Mouse (Mus musculus) liver, postnatal 0 days (tissue): ENCODE measurements around the gene Agrp. TPM values are rescaled to one million over a fixed set of nuclear protein-coding genes. Genes with fewer than 3 reads are reported as not detected.
A peak's percentile ranks its signal among the peaks of the same experiment; 100 is the strongest.

Experiments
- ATAC-seq: fragments of 200-750 bp; cut with Nextera tagmentation; 2 replicates; pipeline ENCODE4 v1.8.0; 2017; ENCODE audit warnings: mild to moderate bottlenecking, moderate library complexity
- DNase-seq: peaks from one replicate; pipeline ENCODE4 v3.0.0-alpha.2; 2016
- H3K27ac ChIP-seq: fragments of 300-500 bp; sonication (generic); 2 replicates; pipeline ENCODE4 v1.5.1; 2014; ENCODE audit warnings: antibody characterized with exemption, moderate library complexity, mild to moderate bottlenecking, low read depth
- H3K27me3 ChIP-seq: fragments of 300-500 bp; sonication (generic); 2 replicates; pipeline ENCODE4 v1.6.1; 2014; ENCODE audit warnings: low read length, control low read depth, mixed read lengths; ENCODE audit not compliant: insufficient read depth
- H3K36me3 ChIP-seq: fragments of 300-500 bp; sonication (generic); replicated peaks from 2 replicates; pipeline ENCODE4 v1.6.1; 2014; ENCODE audit warnings: mild to moderate bottlenecking, control low read depth, low read length, moderate library complexity, mixed read lengths; ENCODE audit not compliant: insufficient read depth
- H3K4me1 ChIP-seq: fragments of 300-500 bp; sonication (generic); 2 replicates; pipeline ENCODE4 v1.6.1; 2014; ENCODE audit warnings: antibody characterized with exemption, mild to moderate bottlenecking, control low read depth; ENCODE audit not compliant: insufficient read depth
- H3K4me2 ChIP-seq: fragments of 300-500 bp; sonication (generic); 2 replicates; pipeline ENCODE4 v1.6.1; 2014; ENCODE audit warnings: low read depth, mild to moderate bottlenecking, low read length, moderate library complexity, mixed read lengths
- H3K4me3 ChIP-seq: fragments of 300-500 bp; sonication (generic); 2 replicates; pipeline ENCODE4 v1.5.1; 2014; ENCODE audit warnings: low read depth, low read length
- H3K9ac ChIP-seq: fragments of 300-500 bp; sonication (generic); replicated peaks from 2 replicates; pipeline ENCODE4 v1.6.1; 2014; ENCODE audit warnings: mild to moderate bottlenecking, moderate library complexity
- H3K9me3 ChIP-seq: fragments of 300-500 bp; sonication (generic); 2 replicates; pipeline ENCODE4 v1.6.1; 2016; ENCODE audit warnings: mild to moderate bottlenecking, control low read depth, low read length, mixed read lengths
- CTCF ChIP-seq: sonication (generic); IDR thresholded peaks from 2 replicates; pipeline ENCODE4 v1.5.1; 2016; ENCODE audit warnings: antibody characterized with exemption, low read depth
- EP300 ChIP-seq: IDR thresholded peaks from 2 replicates; pipeline ENCODE4 v1.6.1; 2016; ENCODE audit warnings: antibody characterized with exemption, low read depth, mild to moderate bottlenecking
- WGBS: fragments of 180-500 bp; shearing (Covaris S2); extraction: QIAGEN DNeasy Blood & Tissue Kit; methylation state at CpG from one replicate; pipeline ENCODE4 v1.1.7; 2014; ENCODE audit not compliant: insufficient replicate concordance; 5-methylcytosine and 5-hydroxymethylcytosine counted together
- polyA plus RNA-seq: library from polyadenylated mRNA; unstranded; fragments of >200 nt; fragmentation: Nextera tagmentation; extraction: Ambion mirVana; gene quantifications from 2 replicates; pipeline ENCODE4 v1.2.1, GENCODE M21; 2015

The Agrp gene
- polyA plus RNA-seq, 1 experiment from 2014 or later, result not detected

DNA sequence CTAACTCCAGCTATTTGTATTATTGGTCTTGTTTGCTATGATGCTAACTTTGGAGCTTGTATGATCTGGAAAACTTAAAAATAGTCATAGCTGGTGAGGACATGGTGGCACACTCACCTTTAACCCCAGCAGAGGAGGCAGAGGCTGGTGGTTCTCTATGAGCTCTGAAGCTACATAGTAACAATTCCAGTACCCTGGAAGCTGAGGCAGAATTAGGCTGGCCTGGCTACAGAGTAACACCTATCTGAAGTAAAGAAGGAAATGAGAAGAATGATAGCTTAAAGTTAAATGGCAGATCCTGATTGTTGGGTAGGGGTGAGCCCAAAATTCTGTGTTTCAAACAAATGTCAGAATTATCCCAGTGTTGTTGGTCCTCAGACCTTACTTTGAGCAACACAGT, 20.4 kb upstream of the Agrp start:
- TF ChIP-seq CTCF, result no peak
- TF ChIP-seq EP300, result no peak
- no peak for DNase-seq
- Histone ChIP-seq H3K36me3 (peaks cover 17% of the 10 kb centered on the region), H3K4me2 (no peak overlapping the region), H3K4me3 (no peak overlapping the region), H3K27ac (no peak overlapping the region), H3K4me1 (no peaks in the 10 kb centered on the region), H3K27me3 (no peaks in the 10 kb centered on the region), H3K9me3 (no peaks in the 10 kb centered on the region), H3K9ac (no peak overlapping the region)
- no peak for ATAC-seq

DNA sequence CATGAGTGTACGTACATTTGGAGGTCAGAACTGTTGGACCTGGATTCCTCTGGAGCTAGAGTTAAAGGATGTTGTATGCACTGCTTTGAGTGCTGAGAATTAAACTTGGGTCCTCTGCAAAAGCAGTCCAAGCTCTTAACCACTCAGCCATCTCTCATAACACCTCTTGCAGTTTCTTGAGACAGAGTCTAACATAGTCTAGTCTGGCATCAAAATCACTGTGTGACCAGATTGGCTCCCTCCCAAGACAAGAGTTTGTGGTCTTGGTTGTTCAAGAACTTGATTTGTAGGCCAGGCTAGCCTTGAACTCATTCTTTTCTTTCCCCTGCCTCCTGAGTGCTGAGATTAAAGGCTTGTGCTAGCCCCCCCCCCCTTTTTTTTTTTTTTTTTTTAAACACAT, 11.7 kb upstream of the Agrp start:
- no peaks in the 10 kb centered on the region for H3K27me3 ChIP-seq
- ATAC-seq, result no peak
- TF ChIP-seq EP300 (no peak), CTCF (no peak)

DNA sequence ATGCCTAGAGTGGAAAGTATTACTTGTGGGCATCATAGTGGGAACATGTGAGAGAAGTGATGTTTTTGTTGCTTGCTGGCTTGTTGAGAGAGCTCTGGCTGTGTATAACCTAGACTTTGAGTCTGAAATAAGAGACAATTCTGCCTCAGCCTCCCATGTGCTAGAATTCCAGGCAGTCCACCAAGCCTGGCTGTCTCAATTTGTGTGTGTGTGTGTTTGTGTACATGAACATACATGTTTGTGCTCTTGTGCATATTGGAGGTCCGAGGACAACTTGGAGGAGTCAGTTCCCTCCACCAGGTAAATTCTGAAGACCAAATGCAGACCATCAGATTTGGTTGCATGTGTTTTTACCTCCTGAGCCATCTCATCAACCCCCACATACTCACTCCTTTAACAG, 8.0 kb upstream of the Agrp start:
- ATAC-seq (no peak), DNase-seq (no peak)
- no peaks in the 10 kb centered on the region for H3K4me1 ChIP-seq
- WGBS, result 96% methylated on average over 1 of the region's 1 CpGs
- no peak overlapping the region for H3K9ac ChIP-seq
- no peak overlapping the region for H3K4me3 ChIP-seq
- H3K27me3 ChIP-seq, result no peaks in the 10 kb centered on the region
- no peak overlapping the region for H3K4me2 ChIP-seq
- TF ChIP-seq EP300 (no peak), CTCF (no peak)
- H3K27ac ChIP-seq, result no peak overlapping the region
- peaks cover 35% of the 10 kb centered on the region for H3K36me3 ChIP-seq
- H3K9me3 ChIP-seq, result no peaks in the 10 kb centered on the region

More for the DNA sequence above, 11.7 kb upstream of the Agrp start:
- Histone ChIP-seq H3K9ac (no peak overlapping the region), H3K4me1 (no peaks in the 10 kb centered on the region; the same call in 1 of the 2 replicates), H3K4me2 (no peak overlapping the region), H3K27ac (no peak overlapping the region), H3K36me3 (peaks cover 39% of the 10 kb centered on the region), H3K9me3 (no peaks in the 10 kb centered on the region), H3K4me3 (no peak overlapping the region)
- DNase-seq, result no peak
- 100% methylated on average over 1 of the region's 1 CpGs for WGBS

DNA sequence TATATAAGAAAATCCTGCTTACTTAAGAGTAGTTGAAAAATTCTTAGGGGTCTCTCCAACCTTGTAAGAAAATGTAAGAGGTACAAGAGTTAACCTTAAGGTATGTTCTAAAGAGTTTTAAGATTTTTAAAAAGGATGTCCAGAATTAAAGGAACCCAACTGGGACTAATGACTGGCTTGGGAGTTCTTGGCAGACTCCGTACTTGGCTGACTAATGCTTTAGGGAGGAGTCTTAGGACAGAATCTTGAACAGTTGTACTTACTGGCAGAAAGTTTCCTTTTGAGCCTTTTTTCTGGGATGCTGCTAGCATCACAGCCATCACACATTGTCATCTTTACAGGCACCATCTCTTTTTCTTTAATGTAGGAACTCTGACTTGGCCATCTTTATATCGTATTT, 3.3 kb upstream of the Agrp start:
- Histone ChIP-seq H3K4me1 (peaks cover 13% of the 10 kb centered on the region), H3K9me3 (no peaks in the 10 kb centered on the region), H3K9ac (no peak overlapping the region), H3K36me3 (peaks cover 19% of the 10 kb centered on the region), H3K4me3 (no peak overlapping the region), H3K4me2 (no peak overlapping the region), H3K27ac (no peak overlapping the region), H3K27me3 (no peaks in the 10 kb centered on the region)
- TF ChIP-seq CTCF (no peak), EP300 (no peak)
- ATAC-seq, result no peak
- 83% methylated on average over 2 of the region's 2 CpGs for WGBS
- DNase-seq, result no peak

DNA sequence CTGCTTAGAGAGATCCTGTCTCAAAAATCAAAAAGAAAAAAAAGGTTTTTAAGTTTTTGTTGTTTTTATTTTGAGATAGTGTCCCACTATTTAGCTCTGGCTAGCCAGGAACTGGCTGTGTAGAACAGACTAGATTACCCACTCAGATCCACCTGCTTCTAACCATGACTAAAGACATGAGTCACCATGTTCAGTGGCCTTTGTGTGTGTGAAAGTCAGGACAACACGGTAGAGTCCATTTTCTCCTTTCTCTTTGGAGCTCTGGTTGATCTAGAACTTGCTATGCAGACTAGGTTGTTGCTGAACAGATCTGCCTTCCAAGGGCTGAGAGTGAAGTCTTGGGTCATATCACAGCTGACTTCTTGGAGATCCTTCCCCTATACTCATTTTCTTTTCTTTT, 2.6 kb upstream of the Agrp start:
- TF ChIP-seq EP300 (no peak), CTCF (no peak)
- WGBS, result 72% methylated on average over 1 of the region's 1 CpGs
- Histone ChIP-seq H3K36me3 (peaks cover 13% of the 10 kb centered on the region), H3K9me3 (no peaks in the 10 kb centered on the region), H3K27me3 (no peaks in the 10 kb centered on the region), H3K9ac (no peak overlapping the region), H3K4me2 (no peak overlapping the region), H3K4me3 (no peak overlapping the region), H3K4me1 (peaks cover 13% of the 10 kb centered on the region), H3K27ac (no peak overlapping the region)
- DNase-seq (no peak), ATAC-seq (no peak)

DNA sequence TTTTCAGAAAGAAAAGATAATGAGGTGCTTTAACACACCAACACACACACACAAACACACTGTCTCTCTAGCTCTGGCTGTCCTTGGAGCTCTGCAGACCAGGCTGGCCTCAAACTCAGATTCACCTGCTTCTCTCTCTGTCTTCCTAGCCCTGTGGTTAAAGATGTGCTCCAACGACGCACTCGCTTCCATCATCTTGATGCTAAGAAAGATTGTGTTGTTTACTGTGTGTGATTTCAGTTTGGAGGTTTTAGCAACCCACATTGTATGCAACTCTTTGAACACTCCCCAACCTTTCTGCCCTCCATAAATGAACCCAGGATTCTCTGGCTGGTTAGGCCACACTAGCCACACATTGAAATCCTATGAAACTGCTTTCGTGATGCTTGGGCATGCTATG, 1.3 kb upstream of the Agrp start:
- no peak for DNase-seq
- Histone ChIP-seq H3K4me3 (peak overlapping the region; percentile 97), H3K27me3 (no peaks in the 10 kb centered on the region), H3K27ac (peak overlapping the region; percentile 100; the same call in 1 of the 2 replicates), H3K36me3 (peaks cover 2% of the 10 kb centered on the region), H3K4me2 (peak overlapping the region; percentile 84), H3K9ac (0 out of 2 replicates have a peak overlapping the region, but pooled peaks have one; percentile 44), H3K4me1 (peaks cover 13% of the 10 kb centered on the region), H3K9me3 (no peaks in the 10 kb centered on the region)
- no peak for ATAC-seq
- 68% methylated on average over 4 of the region's 4 CpGs for WGBS
- TF ChIP-seq EP300, result no peak
- no peak for TF ChIP-seq CTCF

DNA sequence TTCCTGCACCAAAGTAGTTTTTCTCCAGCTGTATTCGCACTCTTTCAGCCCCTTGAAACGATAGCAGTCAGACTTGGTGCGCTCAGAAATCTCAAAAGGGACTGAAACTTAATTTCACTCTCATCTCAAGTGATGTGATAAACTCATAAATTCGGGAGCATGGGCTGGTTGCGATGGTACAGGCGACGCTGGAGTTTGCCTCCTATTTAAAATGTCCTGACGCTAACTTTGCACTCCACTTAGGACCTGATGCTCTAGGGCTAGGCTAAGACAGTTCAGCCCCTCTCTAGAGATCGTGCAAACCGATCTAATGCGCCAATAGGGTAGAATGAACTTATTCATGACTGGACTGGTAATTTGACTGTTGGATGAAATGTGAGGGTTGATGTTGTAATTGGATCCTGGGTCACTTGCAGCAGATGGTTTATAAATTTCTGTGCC, 428 bp upstream of the Agrp start:
- H3K4me1 ChIP-seq, result peaks cover 13% of the 10 kb centered on the region
- DNase-seq (peak; percentile 17), ATAC-seq (no peak)
- H3K4me3 ChIP-seq, result peak overlapping the region; percentile 97
- 1% methylated on average over 11 of the region's 11 CpGs for whole genome bisulfite sequencing
- H3K9me3 ChIP-seq, result no peaks in the 10 kb centered on the region
- H3K27ac ChIP-seq, result peak overlapping the region; percentile 100
- no peak for TF ChIP-seq CTCF
- no peak for TF ChIP-seq EP300
- peak overlapping the region; percentile 100 for H3K9ac ChIP-seq
- H3K36me3 ChIP-seq, result no peaks in the 10 kb centered on the region
- H3K4me2 ChIP-seq, result peak overlapping the region; percentile 84
- H3K27me3 ChIP-seq, result no peaks in the 10 kb centered on the region
